Mouse (Mus musculus) CH12.LX (cell line): ENCODE data around the gene Olfr524.

Source experiments
- CHD2 ChIP-seq: IDR thresholded peaks from 2 replicates; pipeline ENCODE4 v1.6.1; 2011; ENCODE audit warnings: low read length, improper control_type of control experiment
- CTCF ChIP-seq, 2 experiments: IDR thresholded peaks in 1 of 2; conservative IDR thresholded peaks in 1 of 2; 2 replicates each; pipeline ENCODE4 v1.5.1; 2011 to 2012; ENCODE audit warnings: low read depth in 2 of 2, low read length in 2 of 2, improper control_type of control experiment in 1 of 2, inconsistent platforms in 1 of 2, mild to moderate bottlenecking in 1 of 2, moderate library complexity in 1 of 2
- POLR2A ChIP-seq: IDR thresholded peaks from 2 replicates; pipeline ENCODE4 v1.6.1; 2011; ENCODE audit warnings: low read depth, mild to moderate bottlenecking, improper control_type of control experiment, low read length
- USF1 ChIP-seq: IDR thresholded peaks from 2 replicates; pipeline ENCODE4 v1.6.1; 2014; ENCODE audit warnings: low read depth, mild to moderate bottlenecking, inconsistent platforms, low read length, improper control_type of control experiment
- ZNF384 ChIP-seq: IDR thresholded peaks from 2 replicates; pipeline ENCODE4 v1.6.1; 2012; ENCODE audit warnings: low read depth, low read length, improper control_type of control experiment, inconsistent platforms

DNA sequence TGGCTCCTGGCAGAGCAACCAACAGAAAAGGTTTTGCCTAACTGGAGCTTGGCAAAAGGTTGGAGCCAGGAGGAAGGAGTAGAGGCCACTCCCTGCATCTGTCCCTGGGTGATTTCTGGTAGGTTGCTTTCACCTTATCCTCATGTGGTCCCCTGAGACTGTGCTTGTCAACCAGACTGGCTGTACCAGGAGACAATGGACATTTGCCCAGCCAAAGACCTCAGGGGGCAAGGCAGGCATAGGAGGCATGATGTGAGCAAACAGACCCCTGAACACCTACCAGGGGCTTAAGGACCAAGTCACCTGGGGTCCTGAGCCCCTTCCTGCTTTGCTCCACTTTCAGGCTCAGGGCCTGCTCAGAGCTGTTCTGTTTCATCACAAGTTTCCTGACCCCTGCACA, at the start of gene Olfr524:
- TF ChIP-seq POLR2A: no peak
- no peak for TF ChIP-seq CTCF (conservative IDR thresholded peaks at IDR 0.05 in 1 of 2, IDR thresholded peaks at IDR 0.05 in 1 of 2; ENCODE audit: low read depth in 2 of 2, low read length in 2 of 2)
- no peak for TF ChIP-seq ZNF384
- TF ChIP-seq CHD2: no peak
- TF ChIP-seq USF1: no peak
